Mouse (Mus musculus) testis, adult 2 months (tissue): Measurements from ENCODE around the gene Tra2a.
A peak's percentile ranks its signal among the peaks of the same experiment; 100 is the strongest.

Experiments used
- CTCF ChIP-seq: fragments of 200-500 bp; IDR thresholded peaks from 2 replicates; pipeline ENCODE4 v1.5.1; 2012; ENCODE audit warnings: low read depth, mild to moderate bottlenecking, inconsistent platforms, low read length, moderate library complexity; ENCODE audit not compliant: control insufficient read depth, insufficient read depth, insufficient replicate concordance
- POLR2A ChIP-seq: fragments of 200-500 bp; IDR thresholded peaks from 2 replicates; pipeline ENCODE4 v1.6.1; 2012; ENCODE audit warnings: low read depth, mild to moderate bottlenecking, inconsistent platforms, low read length, moderate library complexity; ENCODE audit not compliant: control insufficient read depth

GRCm38 (mm10) chr6:49218275-49218802 is 45.5 kb downstream of the Tra2a start:
- TF ChIP-seq CTCF: 0 out of 2 replicates have a peak, but pooled peaks have one; percentile 6
- TF ChIP-seq POLR2A: no peak
